Mouse (Mus musculus): Measurements from ENCODE around the gene Samd4b.

Gene Samd4b

DNA sequence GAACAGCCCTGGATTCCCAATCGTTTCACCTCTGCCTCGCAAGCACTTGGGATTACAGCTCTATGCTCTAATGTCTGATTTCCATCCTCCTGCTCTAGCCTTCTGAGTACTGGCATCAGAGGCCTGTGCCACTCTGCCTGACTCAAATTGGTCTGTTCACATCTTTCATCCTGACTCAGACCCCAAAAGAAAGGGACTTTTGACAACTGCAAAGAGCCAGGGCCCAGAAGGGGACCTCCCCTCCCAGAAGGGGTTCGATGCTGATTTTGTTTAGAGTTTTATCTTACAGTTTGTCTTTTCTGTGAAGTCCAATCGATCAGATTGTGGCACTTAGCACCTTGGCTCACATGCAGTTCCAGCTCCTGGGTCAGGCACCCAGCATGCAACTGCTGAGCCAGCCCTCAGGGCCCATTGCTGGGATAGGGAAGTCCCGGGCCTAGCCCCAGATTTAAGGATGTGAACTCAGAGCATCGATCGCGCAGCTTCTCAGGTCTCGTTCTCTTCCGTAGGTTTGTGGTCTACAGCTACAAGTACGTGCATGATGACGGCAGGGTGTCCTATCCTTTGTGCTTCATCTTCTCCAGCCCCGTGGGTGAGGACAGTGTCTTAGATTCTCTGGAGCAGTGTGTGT is 153.5 kb downstream of the Samd4b start:
- 87% methylated on average over 13 of the region's 13 CpGs for WGBS

GRCm38 (mm10) chr7:28442688-28443087 is 155.3 kb downstream of the Samd4b start:
- WGBS, result 46% methylated on average over 4 of the region's 4 CpGs

- WGBS, result 95% methylated on average over 14 of the region's 14 CpGs
Observed at GRCm38 (mm10) chr7:28441776-28442485, 156.0 kb downstream of the Samd4b start.

GRCm38 (mm10) chr7:28440739-28441138 is 157.2 kb downstream of the Samd4b start:
- WGBS, result 57% methylated on average over 2 of the region's 2 CpGs

GRCm38 (mm10) chr7:28438771-28439170 is 159.2 kb downstream of the Samd4b start:
- WGBS, result 94% methylated on average over 2 of the region's 2 CpGs

GRCm38 (mm10) chr7:28436932-28437570 is 160.9 kb downstream of the Samd4b start, which contains the start of gene Gmfg:
Gene Gmfg, plus strand, starts transcription at chr7:28437447.
- 3% methylated on average over 16 of the region's 16 CpGs for WGBS

GRCm38 (mm10) chr7:28436271-28436904 is 161.6 kb downstream of the Samd4b start:
- under 1% methylated on average over 61 of the region's 64 CpGs for WGBS

DNA sequence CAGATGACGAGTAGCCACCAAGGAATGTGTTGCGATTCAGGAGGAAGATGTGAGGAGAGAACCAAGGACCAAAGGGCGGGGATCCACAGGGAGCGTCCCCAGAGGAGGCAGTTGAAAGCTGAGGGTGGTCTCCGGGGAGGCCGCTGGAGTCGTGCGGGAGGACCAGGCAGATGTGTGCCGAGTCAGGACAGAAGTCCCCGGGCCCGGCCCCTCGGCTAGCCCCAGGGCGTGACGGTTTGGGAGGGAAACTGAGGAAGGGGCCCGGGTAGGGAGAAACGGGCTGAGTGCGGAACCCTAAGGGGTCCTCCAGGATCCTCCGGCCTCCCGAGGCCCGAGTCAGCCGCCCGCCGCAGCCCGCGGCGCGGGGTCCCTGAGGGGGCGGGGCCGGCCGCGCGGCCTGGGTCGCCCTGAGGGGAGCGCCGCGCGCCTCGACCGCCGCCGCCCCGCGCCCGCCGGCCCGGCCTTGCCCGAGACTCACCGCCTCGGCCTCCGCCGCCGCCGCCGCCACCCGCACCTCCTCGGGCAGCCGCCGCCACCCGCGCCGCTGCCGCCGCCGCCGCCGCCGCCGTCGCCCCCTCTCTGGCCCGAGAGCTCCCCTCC is 162.2 kb downstream of the Samd4b start:
- WGBS, result 0% methylated on average over 43 of the region's 70 CpGs

DNA sequence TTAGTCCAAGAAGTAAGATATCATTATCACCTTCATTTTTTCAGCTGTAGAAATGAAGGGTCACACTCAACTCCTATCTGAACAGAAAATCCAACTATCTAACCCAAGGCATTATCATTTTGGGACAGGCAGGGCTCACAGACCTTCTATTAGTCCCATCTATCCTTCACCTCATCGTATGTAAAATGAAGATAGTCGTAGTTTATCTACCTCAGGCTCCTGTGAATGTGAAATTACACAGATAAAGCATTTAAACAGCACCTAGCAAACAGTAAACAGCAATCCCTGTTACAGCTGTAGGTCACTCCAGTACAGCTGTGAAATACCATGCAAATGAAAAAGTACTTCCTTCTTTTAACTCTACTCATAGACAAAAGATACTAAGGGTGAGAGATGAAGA is 165.7 kb downstream of the Samd4b start:
- WGBS, result 91% methylated on average over 2 of the region's 2 CpGs

- 31% methylated on average over 1 of the region's 1 CpGs for WGBS
Observed at GRCm38 (mm10) chr7:28430512-28430911, 167.4 kb downstream of the Samd4b start.

DNA sequence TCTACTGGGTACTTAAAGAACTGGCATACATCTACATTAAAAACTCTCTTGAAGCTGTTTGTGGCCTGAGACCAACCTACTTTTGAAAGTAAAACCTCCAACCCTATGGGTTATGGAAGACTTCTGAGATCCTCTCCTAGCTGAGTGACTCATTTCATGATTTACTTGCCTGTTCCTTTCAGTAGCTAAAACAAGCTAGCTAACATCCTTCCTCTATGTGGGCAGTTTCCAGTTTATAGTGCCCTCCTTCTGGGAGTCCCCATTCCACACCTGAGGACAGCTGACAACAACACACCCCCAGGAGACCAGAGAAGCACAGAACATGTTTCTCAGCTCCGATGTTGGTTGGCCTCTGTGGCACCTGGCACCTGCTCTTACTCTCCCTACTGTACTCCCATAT is 174.9 kb downstream of the Samd4b start:
- WGBS, result 70% methylated on average over 1 of the region's 1 CpGs

GRCm38 (mm10) chr7:28419416-28419815 is 178.5 kb downstream of the Samd4b start:
- WGBS, result 86% methylated on average over 2 of the region's 2 CpGs

DNA sequence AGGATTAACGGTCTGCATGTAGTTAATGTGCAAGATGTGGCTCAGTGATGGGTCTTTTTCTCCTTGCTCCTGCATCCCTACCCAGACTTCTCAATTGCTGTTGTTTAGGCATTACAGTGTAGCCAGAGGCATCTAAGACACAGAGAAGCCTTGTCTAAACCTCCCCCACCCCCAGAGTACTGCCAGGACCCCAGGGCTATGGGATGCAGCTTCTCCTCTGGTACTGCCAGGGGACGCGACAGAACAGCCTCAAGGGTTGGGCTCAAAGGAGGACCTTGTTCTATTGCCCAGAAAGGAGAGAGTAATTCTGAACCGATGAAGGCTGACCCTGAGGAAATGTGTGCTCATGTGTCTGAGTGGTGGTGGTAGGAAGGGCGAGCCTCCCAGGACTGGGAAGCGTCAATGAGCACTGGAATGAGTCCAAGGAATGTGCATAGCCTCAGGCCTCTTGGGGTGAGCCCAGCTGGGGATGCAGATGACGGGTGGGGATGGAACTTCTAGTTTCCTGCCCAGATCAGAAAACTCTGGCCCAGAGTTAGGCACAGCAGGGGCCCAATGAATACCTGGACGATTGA is 179.8 kb downstream of the Samd4b start:
- 51% methylated on average over 8 of the region's 8 CpGs for whole genome bisulfite sequencing

DNA sequence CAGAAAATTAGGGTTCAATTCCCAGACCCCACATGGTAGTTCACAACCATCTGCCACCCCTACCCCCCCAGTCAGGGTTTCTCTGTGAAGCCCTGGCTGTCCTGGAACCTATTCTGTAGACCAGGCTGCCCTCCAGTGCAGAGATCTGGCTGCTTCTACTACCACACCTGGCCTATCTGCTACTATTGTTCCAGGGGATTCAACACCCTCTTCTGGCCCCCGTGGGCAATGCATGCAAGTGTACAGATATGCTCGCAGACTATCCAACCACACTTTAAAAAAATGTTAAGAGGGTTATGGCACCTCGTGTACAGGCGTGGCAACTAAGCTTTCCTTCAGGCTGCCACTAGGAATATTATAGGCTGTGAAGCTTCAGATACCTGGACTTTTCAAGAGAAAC is 185.1 kb downstream of the Samd4b start:
- 89% methylated on average over 4 of the region's 4 CpGs for WGBS

DNA sequence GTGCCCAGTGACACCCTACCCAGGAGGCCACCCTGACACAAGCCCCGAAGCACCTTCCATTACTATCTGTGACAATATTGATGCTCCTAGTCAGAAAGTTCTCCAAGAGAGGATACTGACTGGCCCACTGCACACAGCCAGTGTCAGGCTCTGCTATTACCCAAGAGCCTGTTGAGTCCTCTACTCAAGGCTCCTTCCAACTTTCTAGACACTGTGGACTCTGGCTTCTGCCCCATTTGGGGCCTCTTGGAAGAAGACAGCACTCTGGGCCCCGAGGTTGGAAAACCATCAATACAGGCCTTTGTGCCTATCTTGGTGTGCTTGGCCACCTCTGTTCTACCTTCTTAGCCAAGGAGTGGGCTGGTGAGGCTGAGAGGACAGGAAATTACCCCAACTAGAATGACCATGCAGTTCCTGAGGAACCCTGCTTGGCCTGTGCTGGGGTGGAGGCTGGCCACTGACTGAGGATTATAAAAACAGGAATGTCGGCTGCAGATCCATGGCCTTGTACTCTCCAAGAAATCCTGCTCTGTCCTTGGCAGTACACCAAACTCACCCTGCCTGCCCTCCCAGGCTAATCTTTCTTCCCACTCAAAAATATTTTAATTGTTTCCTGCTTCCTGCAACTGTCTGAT is 187.0 kb downstream of the Samd4b start:
- WGBS, result 69% methylated on average over 3 of the region's 3 CpGs

GRCm38 (mm10) chr7:28401942-28402341 is 196.0 kb downstream of the Samd4b start:
- 74% methylated on average over 3 of the region's 3 CpGs for WGBS

- WGBS, result 86% methylated on average over 1 of the region's 1 CpGs
Observed at GRCm38 (mm10) chr7:28401030-28401429, 196.9 kb downstream of the Samd4b start.

DNA sequence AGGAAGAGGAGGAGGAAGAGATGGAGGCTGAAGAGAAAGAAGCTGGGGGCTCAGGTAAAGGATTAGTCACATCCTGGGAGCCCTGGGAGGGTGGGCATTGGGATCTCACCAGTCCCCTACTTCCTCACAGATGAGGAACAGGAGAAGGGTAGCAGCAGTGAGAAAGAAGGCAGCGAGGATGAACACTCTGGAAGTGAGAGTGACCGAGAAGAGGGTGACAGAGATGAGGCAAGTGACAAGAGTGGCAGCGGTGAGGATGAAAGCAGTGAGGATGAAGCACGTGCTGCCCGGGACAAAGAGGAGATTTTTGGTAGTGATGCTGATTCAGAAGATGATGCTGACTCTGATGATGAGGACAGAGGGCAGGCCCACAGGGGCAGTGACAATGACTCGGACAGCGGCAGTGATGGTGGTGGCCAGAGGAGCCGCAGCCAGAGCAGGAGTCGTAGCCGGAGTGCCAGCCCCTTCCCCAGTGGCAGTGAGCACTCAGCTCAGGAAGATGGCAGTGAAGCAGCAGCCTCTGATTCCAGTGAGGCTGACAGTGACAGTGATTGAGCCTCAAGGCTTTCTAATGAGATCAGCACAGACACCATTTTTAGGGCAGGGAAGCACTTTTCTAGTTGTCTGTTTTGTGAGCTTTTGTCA is 199.1 kb downstream of the Samd4b start:
- 82% methylated on average over 10 of the region's 10 CpGs for WGBS

DNA sequence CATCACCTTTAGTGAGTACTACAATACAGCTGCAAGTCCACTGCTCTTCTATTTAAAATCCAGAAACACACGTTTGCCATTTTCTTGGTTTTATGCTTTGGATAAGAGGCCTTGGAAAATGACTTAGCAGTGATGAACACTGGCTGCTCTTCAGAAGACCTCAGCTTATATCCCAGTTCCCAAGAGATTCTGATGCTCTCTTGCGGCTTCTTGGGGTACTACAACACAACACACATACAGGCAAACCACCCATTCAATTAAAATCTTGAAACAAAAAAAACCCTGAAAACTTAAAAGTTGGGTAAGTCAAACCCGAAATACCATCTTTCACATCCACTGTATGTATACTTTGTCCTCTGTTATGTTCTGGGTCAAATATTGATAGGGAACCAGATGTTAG is 199.9 kb downstream of the Samd4b start:
- WGBS, result 57% methylated on average over 3 of the region's 3 CpGs

DNA sequence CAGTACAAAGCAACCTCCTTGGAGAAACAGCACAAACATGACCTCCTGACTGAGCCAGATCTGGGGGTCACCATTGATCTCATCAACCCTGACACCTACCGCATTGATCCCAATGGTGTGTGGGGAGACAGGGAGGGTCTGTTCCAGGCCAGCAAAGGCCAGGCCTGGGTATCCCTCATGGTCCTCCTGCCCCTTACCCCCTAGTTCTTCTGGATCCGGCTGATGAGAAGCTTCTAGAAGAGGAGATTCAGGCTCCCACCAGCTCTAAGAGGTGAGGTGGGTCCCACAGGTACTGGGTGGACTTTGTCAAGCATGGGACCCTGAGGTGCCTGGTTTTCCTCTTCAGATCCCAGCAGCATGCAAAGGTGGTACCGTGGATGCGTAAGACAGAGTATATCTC is 202.5 kb downstream of the Samd4b start:
- 96% methylated on average over 4 of the region's 4 CpGs for WGBS

All from cerebral cortex, adult 2 months (tissue).